Mouse (Mus musculus) lung, adult 2 months (tissue): ENCODE measurements around the gene Usp34. TPM values are rescaled to one million over a fixed set of nuclear protein-coding genes. Genes with fewer than 3 reads are reported as not detected.
"Not testable (repeated sequence)": the region's sequence is repeated elsewhere in the genome, so short reads cannot be mapped to it uniquely, and the experiment has no call there.

Experiments
- DNase-seq: peaks from one replicate; pipeline ENCODE4 v3.0.0; 2022
- H3K4me1 ChIP-seq: fragments of 200-500 bp; 2 replicates; pipeline ENCODE4 v1.6.1; 2011; ENCODE audit warnings: low read length; ENCODE audit not compliant: control insufficient read depth, insufficient read depth
- H3K4me3 ChIP-seq: fragments of 200-500 bp; replicated peaks from 2 replicates; pipeline ENCODE3; 2011; ENCODE audit warnings: low read depth, mild to moderate bottlenecking, control low read depth, low read length; ENCODE audit errors: extremely low read depth
- CTCF ChIP-seq: fragments of 200-500 bp; IDR thresholded peaks from 2 replicates; pipeline ENCODE4 v1.5.1; 2011; ENCODE audit warnings: mild to moderate bottlenecking, low read length, control low read depth; ENCODE audit not compliant: insufficient read depth
- POLR2A ChIP-seq: fragments of 200-500 bp; IDR thresholded peaks from 2 replicates; pipeline ENCODE4 v1.6.1; 2011; ENCODE audit warnings: low read depth, mild to moderate bottlenecking, control low read depth, low read length, borderline replicate concordance; ENCODE audit errors: extremely low read depth
- WGBS: fragments of 180-500 bp; shearing (Covaris S2); methylation state at CpG from one replicate; pipeline ENCODE4 v1.1.7; 2018; 5-methylcytosine and 5-hydroxymethylcytosine counted together
- polyA plus RNA-seq: library from polyadenylated mRNA; depleted of rRNA; stranded (reverse); fragments of >200 nt; gene quantifications from 2 replicates; pipeline ENCODE4 v1.2.3, GENCODE M21; 2012; rRNA removed

The Usp34 gene
- polyA plus RNA-seq, result 5.9 and 9.7 TPM in 2 replicates

GRCm38 (mm10) chr11:23306764-23307565, at the start of gene Usp34:
Gene Usp34, plus strand, starts transcription at chr11:23306895.
- WGBS, result under 1% methylated on average over 71 of the region's 80 CpGs
- Histone ChIP-seq H3K4me3 (peak within 1 kb of the TSS; percentile 94), H3K4me1 (no peaks in the 10 kb centered on the region; the same call in none of the 2 replicates)
- peak; percentile 73 for DNase-seq
- 0 out of 2 replicates have a peak, but pooled peaks have one; percentile 14 for TF ChIP-seq POLR2A
- TF ChIP-seq CTCF, result no peak

DNA sequence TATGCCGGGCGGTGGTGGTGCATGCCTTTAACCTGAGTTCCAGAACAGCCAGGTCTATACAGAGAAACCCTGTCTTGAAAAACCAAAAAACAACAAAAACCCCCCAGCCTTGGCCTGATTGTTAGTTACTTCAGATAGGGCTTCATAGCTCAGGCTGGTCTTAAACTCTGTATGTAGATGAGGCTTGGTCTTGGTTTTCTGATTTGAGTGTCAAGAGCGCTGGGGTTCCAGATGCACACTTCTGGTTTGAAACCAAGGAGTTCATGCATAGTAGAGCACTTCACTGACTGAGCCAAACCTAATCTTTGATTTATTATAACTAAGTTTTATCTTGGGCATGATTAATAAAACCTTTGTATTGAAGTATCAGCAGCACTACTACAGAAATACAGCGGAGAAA, 47.6 kb upstream of the Usp34 start:
- no peak for DNase-seq
- TF ChIP-seq POLR2A (no peak), CTCF (no peak)
- Histone ChIP-seq H3K4me3 (no peak overlapping the region), H3K4me1 (peaks cover 9% of the 10 kb centered on the region)
- WGBS, result 78% methylated on average over 4 of the region's 4 CpGs

DNA sequence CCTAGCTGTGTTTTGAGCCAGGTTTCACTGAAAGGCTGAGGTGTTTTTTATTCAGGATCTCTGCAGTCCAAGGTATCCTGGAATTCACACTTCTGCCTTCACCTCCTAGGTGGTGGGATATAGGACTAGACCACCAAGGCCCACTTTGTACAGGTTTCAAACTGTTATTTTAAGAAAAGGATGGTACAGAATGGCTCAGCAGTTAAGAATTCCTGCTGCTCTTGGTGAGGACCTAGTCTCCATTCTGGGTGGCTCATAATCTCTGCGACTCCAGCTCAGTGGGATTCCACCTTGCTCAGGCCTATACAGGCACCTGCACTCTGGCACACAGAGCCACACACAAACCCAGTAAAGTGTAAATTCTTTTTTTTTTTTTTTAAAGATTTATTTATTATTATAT, 47.2 kb upstream of the Usp34 start:
- no peak for TF ChIP-seq POLR2A
- no peak for TF ChIP-seq CTCF
- Histone ChIP-seq H3K4me1 (peaks cover 9% of the 10 kb centered on the region), H3K4me3 (no peak overlapping the region)
- no peak for DNase-seq
- WGBS, result 81% methylated on average over 1 of the region's 1 CpGs

- no peak for DNase-seq
- WGBS, result 67% methylated on average over 1 of the region's 1 CpGs
- no peak for TF ChIP-seq CTCF
- no peak for TF ChIP-seq POLR2A
- H3K4me1 ChIP-seq, result peaks cover 6% of the 10 kb centered on the region
- H3K4me3 ChIP-seq, result no peak overlapping the region
Observed at GRCm38 (mm10) chr11:23260186-23260585, 46.5 kb upstream of the Usp34 start.

DNA sequence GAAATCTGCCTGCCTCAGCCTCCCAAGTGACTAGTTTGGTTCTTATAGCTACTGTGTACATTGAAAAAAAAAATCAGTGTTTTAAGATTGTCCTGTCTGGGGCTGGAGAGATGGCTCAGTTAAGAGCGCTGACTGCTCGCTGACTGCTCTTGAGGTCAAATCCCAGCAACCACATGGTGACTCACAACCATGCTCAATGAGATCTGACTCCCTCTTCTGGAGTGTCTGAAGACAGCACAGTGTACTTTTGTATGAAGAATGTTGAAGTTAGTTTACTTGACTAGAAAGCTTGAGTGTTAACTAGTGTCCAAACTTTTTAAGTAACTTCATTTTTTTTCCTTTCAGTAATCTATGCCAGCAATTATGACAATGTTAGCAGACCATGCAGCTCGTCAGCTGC, 45.2 kb upstream of the Usp34 start:
- TF ChIP-seq POLR2A (no peak), CTCF (0 out of 2 replicates have a peak, but pooled peaks have one; percentile 23)
- WGBS, result 50% methylated on average over 3 of the region's 3 CpGs
- DNase-seq, result no peak
- H3K4me1 ChIP-seq, result peaks cover 6% of the 10 kb centered on the region
- H3K4me3 ChIP-seq, result no peak overlapping the region

GRCm38 (mm10) chr11:23264949-23265348, 41.7 kb upstream of the Usp34 start:
- Histone ChIP-seq H3K4me3 (no peak overlapping the region), H3K4me1 (no peaks in the 10 kb centered on the region; the same call in 1 of the 2 replicates)
- TF ChIP-seq POLR2A, result no peak
- DNase-seq, result no peak

- Histone ChIP-seq H3K4me3 (no peak overlapping the region), H3K4me1 (no peaks in the 10 kb centered on the region)
- no peak for DNase-seq
- 0 out of 2 replicates have a peak, but pooled peaks have one; percentile 13 for TF ChIP-seq CTCF
- no peak for TF ChIP-seq POLR2A
- 66% methylated on average over 4 of the region's 4 CpGs for WGBS
Observed at GRCm38 (mm10) chr11:23271770-23272724, 34.6 kb upstream of the Usp34 start.

DNA sequence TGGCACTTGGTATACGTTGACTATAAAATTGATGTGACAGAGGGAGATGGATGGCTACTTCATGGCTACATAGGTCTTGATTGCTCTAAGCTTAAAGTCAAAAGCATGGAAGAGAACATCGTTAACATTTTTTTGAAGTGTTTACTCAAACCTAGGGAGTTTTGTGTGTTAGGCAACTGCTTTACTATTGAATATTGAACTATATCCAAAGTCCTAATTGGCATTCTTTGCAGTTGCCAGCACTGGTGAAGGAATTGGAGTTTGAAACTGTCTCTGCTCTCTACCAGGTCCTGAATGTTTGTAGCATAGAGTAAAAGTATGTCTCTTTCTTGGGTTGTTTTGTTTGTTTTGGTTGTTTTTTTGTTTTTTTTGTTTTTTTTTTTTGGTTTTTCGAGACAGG, 30.9 kb upstream of the Usp34 start:
- TF ChIP-seq POLR2A (no peak), CTCF (no peak)
- H3K4me3 ChIP-seq, result no peak overlapping the region
- no peak for DNase-seq
- WGBS, result 60% methylated on average over 3 of the region's 3 CpGs
- no peaks in the 10 kb centered on the region for H3K4me1 ChIP-seq

DNA sequence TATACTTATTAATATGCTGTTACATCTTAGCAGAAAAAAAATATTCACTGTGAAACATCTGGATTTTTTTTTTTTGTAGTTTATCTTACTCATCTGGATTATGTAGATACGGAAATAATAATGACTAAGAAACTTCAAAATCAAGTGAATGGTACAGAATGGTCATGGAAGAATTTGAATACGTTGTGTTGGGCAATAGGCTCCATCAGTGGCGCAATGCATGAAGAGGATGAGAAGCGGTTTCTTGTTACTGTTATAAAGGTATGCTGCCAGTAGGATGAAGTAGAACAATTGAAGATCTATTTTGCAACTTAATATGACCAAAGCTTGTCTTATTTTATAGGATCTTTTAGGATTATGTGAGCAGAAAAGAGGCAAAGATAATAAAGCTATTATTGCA, 22.2 kb upstream of the Usp34 start:
- WGBS, result 87% methylated on average over 4 of the region's 4 CpGs
- H3K4me3 ChIP-seq, result no peak overlapping the region
- H3K4me1 ChIP-seq, result no peaks in the 10 kb centered on the region
- TF ChIP-seq POLR2A, result no peak
- no peak for TF ChIP-seq CTCF
- DNase-seq, result no peak

GRCm38 (mm10) chr11:23288866-23289265, 17.8 kb upstream of the Usp34 start:
- 82% methylated on average over 4 of the region's 4 CpGs for WGBS
- not testable (repeated sequence) for DNase-seq, H3K4me3 ChIP-seq, H3K4me1 ChIP-seq
